Mouse (Mus musculus): ENCODE results near the gene Kif15. TPM values are rescaled to one million over a fixed set of nuclear protein-coding genes. Genes with fewer than 3 reads are reported as not detected.

Kif15 gene
- polyA plus RNA-seq (2012; ENCODE audit: low replicate concordance): 4.0 and 9.8 TPM in 2 replicates

GRCm38 (mm10) chr9:122950643-122951475, at the start of gene Kif15, which contains the start of gene 1110059G10Rik:
Gene Kif15 (plus strand): TSS chr9:122951046.
Gene 1110059G10Rik (minus strand): TSS chr9:122951000.

GRCm38 (mm10) chr9:122922936-122923381, 27.9 kb upstream of the Kif15 start, which contains the start of gene Zfp105:
Gene Zfp105 (plus strand): TSS chr9:122923072.

GRCm38 (mm10) chr9:123020995-123021631, 70.3 kb downstream of the Kif15 start, which contains the start of gene Tmem42:
Gene Tmem42 (plus strand): TSS chr9:123021326.

GRCm38 (mm10) chr9:123034426-123034825, 83.6 kb downstream of the Kif15 start, which contains the start of gene Tgm4:
Gene Tgm4 (plus strand): TSS chr9:123034726.

Other genes starting within 250 kb of the Kif15 start
- gene Topaz1, start 203.7 kb upstream of the Kif15 start, polyA plus RNA-seq (2012; ENCODE audit: low replicate concordance): not detected in 2 replicates
- 0.84 and 0.92 TPM in 2 replicates for gene Tcaim, start 145.5 kb upstream of the Kif15 start, polyA plus RNA-seq (2012; ENCODE audit: low replicate concordance)
- not detected in 2 replicates for gene Gm35549, start 107.0 kb upstream of the Kif15 start, polyA plus RNA-seq (2012; ENCODE audit: low replicate concordance)
- 4.2 and 4.5 TPM in 2 replicates for gene Zfp445, start 85.0 kb upstream of the Kif15 start, polyA plus RNA-seq (2012; ENCODE audit: low replicate concordance)
- gene Zkscan7, start 65.4 kb upstream of the Kif15 start, polyA plus RNA-seq (2012; ENCODE audit: low replicate concordance): 0.44 and 0.97 TPM in 2 replicates
- gene Zfp105, start 28.0 kb upstream of the Kif15 start, polyA plus RNA-seq (2012; ENCODE audit: low replicate concordance): 0.08 and 0.42 TPM in 2 replicates
- gene 1110059G10Rik, start within 50 bp of the Kif15 start, polyA plus RNA-seq (2012; ENCODE audit: low replicate concordance): 1.5 and 2.4 TPM in 2 replicates
- gene Tmem42, start 70.3 kb downstream of the Kif15 start, polyA plus RNA-seq (2012; ENCODE audit: low replicate concordance): 0.74 and 2.9 TPM in 2 replicates
- not detected in 2 replicates for gene Tgm4, start 83.7 kb downstream of the Kif15 start, polyA plus RNA-seq (2012; ENCODE audit: low replicate concordance)
- 65.3 and 82.4 TPM in 2 replicates for gene Zdhhc3, start 162.2 kb downstream of the Kif15 start, polyA plus RNA-seq (2012; ENCODE audit: low replicate concordance)
- gene Exosc7, start 162.2 kb downstream of the Kif15 start, polyA plus RNA-seq (2012; ENCODE audit: low replicate concordance): 0.38 and 8.1 TPM in 2 replicates
- gene Clec3b, start 199.9 kb downstream of the Kif15 start, polyA plus RNA-seq (2012; ENCODE audit: low replicate concordance): 0.80 and 1.5 TPM in 2 replicates